Mouse (Mus musculus) inflammation-experienced regulatory T-cells, adult 6 months (primary cell): ENCODE data around the gene Dnah7a. TPM values are rescaled to one million over a fixed set of nuclear protein-coding genes. Genes with fewer than 3 reads are reported as not detected.
"Not testable (repeated sequence)": the region's sequence is repeated elsewhere in the genome, so short reads cannot be mapped to it uniquely, and the experiment has no call there.

ENCODE experiments used
- ATAC-seq: one replicate; pipeline ENCODE4 v1.8.0; 2017
- polyA plus RNA-seq, 3 experiments: library from polyadenylated mRNA; unstranded; fragments of 100-300 nt; shearing (Covaris generic); gene quantifications; one replicate each; pipeline ENCODE4 v1.2.1; 2017

Dnah7a gene
- polyA plus RNA-seq, 3 experiments from 2014 or later: 1.2 to 3.1 (median 3.0) TPM

- no peak for ATAC-seq
Observed at GRCm38 (mm10) chr1:53377731-53378130, 328.9 kb downstream of the Dnah7a start.

- not testable (repeated sequence) for ATAC-seq
Observed at GRCm38 (mm10) chr1:53375965-53376364, 330.6 kb downstream of the Dnah7a start.

DNA sequence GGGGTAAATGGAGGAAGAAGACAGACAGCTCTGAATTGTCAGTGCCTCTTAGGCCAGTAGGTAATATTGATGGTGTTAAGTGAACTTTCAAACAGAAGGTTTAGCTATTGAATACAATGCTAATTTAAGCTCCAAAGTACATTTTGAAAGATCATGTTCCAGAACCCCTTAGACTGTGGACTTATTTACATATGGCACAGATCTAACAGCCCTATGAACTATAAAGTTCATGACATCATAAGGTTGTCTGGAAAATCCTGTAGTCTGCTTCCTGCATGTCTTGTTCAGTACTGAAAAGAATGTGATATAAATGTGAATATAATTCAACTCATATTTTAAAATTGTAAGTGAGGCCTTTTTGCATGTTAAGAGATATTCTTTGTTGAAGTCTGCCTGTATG is 347.6 kb downstream of the Dnah7a start:
- no peak for ATAC-seq

GRCm38 (mm10) chr1:53352327-53353261 is 354.0 kb downstream of the Dnah7a start, which contains the start of the genes Asdurf, Gm28551 and Asnsd1:
TSS of gene Asdurf (minus strand) at chr1:53352619.
TSS of gene Gm28551 (minus strand) at chr1:53352667.
TSS of gene Asnsd1 (minus strand) at chr1:53352752.
- peak; percentile 99 for ATAC-seq

Other genes starting within 250 kb of the Dnah7a start
- gene Stk17b, start 78.4 kb upstream of the Dnah7a start, polyA plus RNA-seq: 100 to 1,000 TPM; 464 to 513 (median 490) TPM